Mouse (Mus musculus): Measurements from ENCODE around the gene Olfr548-ps1.
"Not testable (repeated sequence)": the region's sequence is repeated elsewhere in the genome, so short reads cannot be mapped to it uniquely, and the experiment has no call there.

Gene Olfr548-ps1

GRCm38 (mm10) chr7:102540596-102540995 is at the start of gene Olfr548-ps1:
TSS of gene Olfr548-ps1 (plus strand) at chr7:102540896.
- no peak for DNase-seq (ENCODE audit: low spot score in 2 of 2)

- not testable (repeated sequence) for DNase-seq (ENCODE audit: low spot score in 2 of 2)
Measured at GRCm38 (mm10) chr7:102494416-102494815, 46.3 kb upstream of the Olfr548-ps1 start.

- no peak for DNase-seq (ENCODE audit: low spot score in 2 of 2)
Measured at GRCm38 (mm10) chr7:102499473-102499872, 41.2 kb upstream of the Olfr548-ps1 start, which contains the start of gene Olfr545. TSS of gene Olfr545 (minus strand) at chr7:102499573.

- DNase-seq (ENCODE audit: low spot score in 2 of 2), result no peak
Measured at GRCm38 (mm10) chr7:102501986-102502385, 38.7 kb upstream of the Olfr548-ps1 start.

- DNase-seq (ENCODE audit: low spot score in 2 of 2), result peak; percentile 46 to 73
Measured at GRCm38 (mm10) chr7:102506848-102507247, 33.8 kb upstream of the Olfr548-ps1 start.

- peak in 1 of 2 experiments; percentile 44 for DNase-seq (ENCODE audit: low spot score in 2 of 2)
Measured at GRCm38 (mm10) chr7:102508066-102508465, 32.6 kb upstream of the Olfr548-ps1 start.

GRCm38 (mm10) chr7:102508666-102509065 is 32.0 kb upstream of the Olfr548-ps1 start:
- no peak for DNase-seq (ENCODE audit: low spot score in 2 of 2)

GRCm38 (mm10) chr7:102509726-102510125 is 31.0 kb upstream of the Olfr548-ps1 start:
- peak in 1 of 2 experiments; percentile 44 for DNase-seq (ENCODE audit: low spot score in 2 of 2)

- no peak for DNase-seq (ENCODE audit: low spot score in 2 of 2)
Measured at GRCm38 (mm10) chr7:102511927-102512326, 28.8 kb upstream of the Olfr548-ps1 start.

GRCm38 (mm10) chr7:102512814-102513435 is 27.8 kb upstream of the Olfr548-ps1 start:
- peak; percentile 72 to 90 for DNase-seq (ENCODE audit: low spot score in 2 of 2)

GRCm38 (mm10) chr7:102514144-102514543 is 26.6 kb upstream of the Olfr548-ps1 start:
- DNase-seq (ENCODE audit: low spot score in 2 of 2), result peak in 1 of 2 experiments; percentile 23

- DNase-seq (ENCODE audit: low spot score in 2 of 2), result no peak
Measured at GRCm38 (mm10) chr7:102516261-102517050, 24.2 kb upstream of the Olfr548-ps1 start.

- DNase-seq (ENCODE audit: low spot score in 2 of 2), result no peak
Measured at GRCm38 (mm10) chr7:102517051-102517335, 23.7 kb upstream of the Olfr548-ps1 start.

- DNase-seq (ENCODE audit: low spot score in 2 of 2), result no peak
Measured at GRCm38 (mm10) chr7:102529052-102529451, 11.6 kb upstream of the Olfr548-ps1 start.

GRCm38 (mm10) chr7:102534449-102534848 is 6.2 kb upstream of the Olfr548-ps1 start, which contains the start of gene Olfr547:
TSS of gene Olfr547 (plus strand) at chr7:102534749.
- no peak for DNase-seq (ENCODE audit: low spot score in 2 of 2)

GRCm38 (mm10) chr7:102541251-102541650 is 555 bp downstream of the Olfr548-ps1 start:
- no peak for DNase-seq (ENCODE audit: low spot score in 2 of 2)

GRCm38 (mm10) chr7:102549570-102549969 is 8.9 kb downstream of the Olfr548-ps1 start, which contains the start of gene Olfr549:
TSS of gene Olfr549 (plus strand) at chr7:102549870.
- DNase-seq (ENCODE audit: low spot score in 2 of 2), result no peak

GRCm38 (mm10) chr7:102553279-102553678 is 12.6 kb downstream of the Olfr548-ps1 start:
- DNase-seq (ENCODE audit: low spot score in 2 of 2), result no peak

GRCm38 (mm10) chr7:102564999-102565997 is 24.6 kb downstream of the Olfr548-ps1 start, which contains the start of gene Trim21:
TSS of gene Trim21 (minus strand) at chr7:102565486.
- peak; percentile 69 to 78 for DNase-seq (ENCODE audit: low spot score in 2 of 2)

- DNase-seq (ENCODE audit: low spot score in 2 of 2), result no peak
Measured at GRCm38 (mm10) chr7:102566219-102566618, 25.5 kb downstream of the Olfr548-ps1 start.

GRCm38 (mm10) chr7:102571142-102571541 is 30.4 kb downstream of the Olfr548-ps1 start, which contains the start of gene Olfr550:
TSS of gene Olfr550 (plus strand) at chr7:102571442.
- no peak for DNase-seq (ENCODE audit: low spot score in 2 of 2)

Measured in urinary bladder, postnatal 4 days (tissue).